Mouse (Mus musculus) v-Abl transformed pro-B cells (cell line): ENCODE results near the gene Arid1a.
"Not testable (repeated sequence)": the region's sequence is repeated elsewhere in the genome, so short reads cannot be mapped to it uniquely, and the experiment has no call there.

Source experiments
- in situ Hi-C, 2 experiments: fragments of 400-800 bp; cut with MboI; formaldehyde crosslinking; loops; one replicate each; pipeline ENCODE4 v1.15.1; 2025; ENCODE audit not compliant: unreplicated experiment in 2 of 2

Gene Arid1a

DNA sequence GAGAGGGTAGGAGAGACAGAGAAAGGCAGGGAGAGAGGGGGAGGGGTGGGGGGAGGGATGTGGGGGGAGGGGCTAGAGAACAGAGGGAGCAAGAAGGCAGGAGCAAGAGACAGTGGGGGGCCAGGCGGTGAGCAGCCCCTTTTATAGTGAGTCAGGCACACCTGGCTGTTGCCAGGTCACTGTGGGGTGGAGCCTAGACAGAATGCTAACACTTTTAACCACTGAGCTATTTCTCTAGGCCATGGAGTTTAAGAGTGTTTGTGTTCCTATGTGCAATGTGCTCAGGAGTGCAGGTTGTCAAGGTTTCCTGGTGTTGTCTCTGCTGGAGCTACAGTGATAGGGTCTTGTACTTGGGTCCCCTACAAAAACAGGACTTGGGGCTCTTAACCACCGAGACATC is 97.8 kb downstream of the Arid1a start:
- in situ Hi-C loops = no loop called here

DNA sequence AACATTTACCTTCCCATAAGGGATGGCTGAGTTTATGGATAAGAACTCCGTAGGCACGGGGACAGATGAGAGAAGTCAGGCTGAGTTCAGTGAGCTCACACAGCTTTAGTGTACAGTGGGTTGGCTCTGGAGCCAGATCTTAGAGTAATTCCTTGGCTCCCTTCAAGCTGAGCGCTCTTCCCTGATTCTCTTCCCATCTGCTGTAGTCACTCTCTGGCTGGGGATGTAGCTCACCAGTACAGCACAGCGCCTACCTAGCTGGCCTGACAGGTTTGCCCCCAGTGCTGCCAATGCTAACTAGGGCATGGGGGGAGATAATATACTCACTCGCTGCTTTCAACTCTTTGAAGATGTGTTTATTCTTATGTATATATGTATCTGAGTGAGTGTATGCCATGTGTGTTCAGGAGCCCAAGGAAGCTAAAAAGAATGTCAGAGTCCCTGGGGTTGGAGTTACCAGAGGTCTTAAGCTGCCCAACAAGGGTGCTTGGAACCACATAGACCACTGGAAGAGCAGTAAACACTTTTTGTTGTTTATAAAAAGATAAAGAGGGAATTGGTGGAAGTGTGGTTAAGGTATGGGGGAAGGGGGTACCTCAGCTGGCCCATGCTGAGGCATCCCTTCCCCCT is 98.6 kb downstream of the Arid1a start:
- in situ Hi-C loops = no loop called here

DNA sequence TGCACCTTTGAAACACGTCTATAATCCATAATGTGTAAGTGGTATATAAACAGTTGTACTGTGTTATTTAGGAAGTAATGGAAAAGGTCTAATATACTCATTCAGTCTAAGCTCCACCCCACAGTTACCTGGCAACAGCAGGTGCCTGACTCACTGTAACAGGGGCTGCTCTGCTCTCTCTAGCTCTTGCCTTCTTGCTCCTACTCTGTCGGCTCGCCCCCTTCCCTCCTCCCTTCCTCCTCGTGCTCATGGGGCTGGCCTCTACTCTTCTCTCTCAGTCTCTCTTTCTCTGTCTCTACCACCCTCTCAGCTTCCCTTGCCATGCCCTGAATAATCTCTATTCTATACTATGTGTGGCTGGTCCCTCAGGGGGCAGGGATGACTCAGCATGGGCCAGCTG is 99.6 kb downstream of the Arid1a start:
- in situ Hi-C loops = no loop called here

DNA sequence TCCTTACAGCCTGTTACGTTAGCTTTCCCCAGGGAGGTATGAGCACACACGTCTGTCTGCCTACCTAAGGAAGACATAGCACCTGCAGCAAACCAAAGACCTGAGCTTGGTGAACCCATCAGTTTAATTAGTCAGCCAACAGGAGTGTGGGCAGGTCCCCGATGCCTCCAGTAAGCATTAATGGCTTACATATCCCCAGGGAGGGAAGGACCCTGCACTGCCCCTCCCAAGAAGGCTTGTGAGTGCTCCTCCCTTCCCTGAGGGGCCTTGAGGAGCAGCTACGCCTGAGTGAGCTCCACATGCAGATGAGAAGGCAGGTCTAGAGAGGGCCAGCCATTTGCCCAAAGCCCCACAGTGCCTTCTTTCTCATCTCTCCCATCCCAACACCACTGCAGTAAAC is 100.3 kb downstream of the Arid1a start:
- in situ Hi-C loops = no loop called here

DNA sequence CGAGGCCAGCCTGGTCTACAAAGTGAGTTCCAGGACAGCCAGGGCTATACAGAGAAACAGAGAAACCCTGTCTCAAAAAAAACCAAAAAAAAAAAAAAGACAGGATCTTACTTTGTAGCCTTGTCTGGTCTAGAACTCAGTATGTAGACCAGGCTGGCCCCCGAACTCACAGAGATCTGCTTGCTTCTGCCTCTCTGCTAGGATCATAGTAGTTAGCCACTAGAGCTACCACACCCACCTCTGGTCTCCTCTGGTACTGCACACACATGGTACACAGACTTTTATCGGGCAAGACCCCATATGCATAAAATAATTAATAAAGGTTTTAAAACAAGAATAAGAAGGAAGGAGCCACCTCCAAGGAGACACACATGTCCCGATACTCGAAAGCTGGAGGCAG is 102.5 kb downstream of the Arid1a start:
- in situ Hi-C loops = not testable (repeated sequence)

DNA sequence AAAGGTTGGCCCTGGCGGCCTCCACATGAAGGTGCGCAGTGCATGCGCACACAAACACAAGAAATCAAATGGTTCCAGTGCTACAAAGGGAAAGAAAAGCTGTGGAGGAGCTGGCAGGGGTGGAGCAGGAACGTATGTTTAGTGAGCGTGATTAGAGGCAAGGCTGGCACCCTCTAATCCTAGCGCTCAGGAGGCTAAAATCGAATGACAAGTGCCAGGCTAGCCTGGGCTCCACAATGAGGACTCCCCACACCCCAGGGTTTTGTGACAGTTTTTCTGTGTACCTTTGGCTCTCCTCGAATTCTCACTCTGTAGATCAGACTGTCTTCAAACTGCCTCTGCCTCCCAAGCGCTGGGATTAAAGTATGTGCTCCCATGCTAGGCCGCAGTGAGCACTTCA is 103.8 kb downstream of the Arid1a start:
- in situ Hi-C loops = no loop called here

DNA sequence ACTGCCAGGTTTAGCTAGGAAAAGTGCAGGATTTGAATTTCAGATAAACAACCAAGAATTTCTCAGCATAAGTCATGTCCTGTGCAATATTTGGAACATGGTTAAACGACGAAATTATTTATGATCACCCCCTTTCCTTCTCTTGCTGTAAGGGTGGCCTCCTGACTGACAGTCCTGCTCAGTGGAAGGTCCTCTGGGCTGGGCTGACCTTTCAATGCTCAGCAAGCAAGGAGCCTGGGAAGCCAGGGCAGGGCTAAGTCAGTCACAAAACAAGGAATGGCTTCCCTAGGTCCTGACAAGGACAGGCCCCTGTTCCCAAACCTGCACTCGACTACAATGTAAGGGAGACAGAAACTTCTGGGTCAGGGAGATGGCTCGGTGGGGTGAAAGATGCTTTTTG is 104.6 kb downstream of the Arid1a start:
- in situ Hi-C loops = no loop called here

DNA sequence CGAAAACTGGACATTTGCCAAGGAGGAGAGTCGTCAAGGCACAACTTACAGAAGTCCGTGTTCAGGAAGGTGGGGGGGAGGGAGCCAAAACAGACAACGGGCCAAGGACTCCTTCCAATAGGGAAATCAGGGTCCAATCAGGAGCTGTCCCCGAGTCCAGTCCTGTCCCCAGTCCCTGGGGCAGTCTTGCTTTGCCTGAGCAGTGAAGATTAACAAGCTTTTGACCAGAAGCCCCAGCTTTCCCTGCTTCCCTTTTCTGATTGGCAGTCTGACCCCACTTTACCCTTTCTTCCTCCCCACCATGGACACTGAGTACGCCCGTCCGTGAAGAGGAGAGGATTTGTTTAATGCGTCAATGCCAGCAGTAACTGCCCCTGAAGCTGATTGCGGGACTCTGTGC is 105.1 kb downstream of the Arid1a start:
- in situ Hi-C loops = no loop called here

DNA sequence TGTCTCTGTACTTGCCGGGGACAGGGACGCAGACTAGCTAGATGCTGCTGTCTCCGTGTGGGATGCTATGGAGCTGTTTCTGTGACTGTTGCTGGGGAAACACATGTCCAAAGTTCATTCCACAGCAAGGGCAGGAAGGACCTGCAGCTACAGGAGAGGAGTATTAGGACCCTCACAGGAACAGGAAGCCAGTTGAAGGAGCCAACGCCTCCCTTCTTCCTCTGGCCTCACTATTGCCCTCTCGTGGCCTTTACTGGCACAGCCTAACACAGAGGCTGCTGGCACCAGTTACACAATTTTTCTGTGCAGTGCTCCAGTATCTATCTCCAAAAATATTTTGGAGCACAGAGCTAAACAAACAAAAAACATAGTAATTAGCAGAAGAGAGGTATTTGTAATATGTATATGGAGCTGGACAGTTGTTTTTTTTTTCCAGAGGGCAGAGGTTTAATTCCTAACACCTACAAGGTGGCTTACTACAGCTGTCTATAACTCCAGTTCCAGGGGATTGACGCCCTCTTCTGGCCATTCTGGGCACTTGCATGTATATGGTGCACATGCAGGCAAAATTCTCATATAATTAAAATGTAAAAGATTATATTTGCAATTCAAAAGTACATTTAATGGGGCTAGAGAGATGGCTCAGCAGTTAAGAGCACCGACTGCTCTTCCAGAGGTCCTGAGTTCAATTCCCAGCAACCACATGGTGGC is 106.4 kb downstream of the Arid1a start, which contains the start of gene Zdhhc18:
Gene Zdhhc18, minus strand, starts transcription at position 166 of the 711 bp plus-strand sequence.
- in situ Hi-C loops = loop anchor here in 1 of 2 experiments (5.0 kb wide), 1 partner anchor 43 kb away; no protein-coding TSS in a partner anchor

DNA sequence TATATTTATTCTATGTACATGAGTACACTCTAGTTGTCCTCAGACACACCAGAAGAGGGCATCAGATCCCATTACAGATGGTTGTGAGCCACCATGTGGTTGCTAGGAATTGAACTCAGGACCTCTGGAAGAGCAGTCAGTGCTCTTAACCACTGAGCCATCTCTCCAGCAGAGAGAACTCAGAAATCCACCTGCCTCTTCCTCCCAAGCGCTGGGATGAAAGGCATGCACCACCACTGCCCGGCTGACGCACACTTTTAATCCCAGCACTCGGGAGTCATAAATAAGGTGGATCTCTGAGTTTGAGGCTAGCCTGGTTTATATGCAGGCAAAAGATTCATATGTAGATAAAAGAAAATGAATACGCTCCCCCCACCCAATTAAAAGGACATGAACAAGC is 107.1 kb downstream of the Arid1a start:
- in situ Hi-C loops = loop anchor here in 1 of 2 experiments (5.0 kb wide), 1 partner anchor 42 kb away; no protein-coding TSS in a partner anchor

DNA sequence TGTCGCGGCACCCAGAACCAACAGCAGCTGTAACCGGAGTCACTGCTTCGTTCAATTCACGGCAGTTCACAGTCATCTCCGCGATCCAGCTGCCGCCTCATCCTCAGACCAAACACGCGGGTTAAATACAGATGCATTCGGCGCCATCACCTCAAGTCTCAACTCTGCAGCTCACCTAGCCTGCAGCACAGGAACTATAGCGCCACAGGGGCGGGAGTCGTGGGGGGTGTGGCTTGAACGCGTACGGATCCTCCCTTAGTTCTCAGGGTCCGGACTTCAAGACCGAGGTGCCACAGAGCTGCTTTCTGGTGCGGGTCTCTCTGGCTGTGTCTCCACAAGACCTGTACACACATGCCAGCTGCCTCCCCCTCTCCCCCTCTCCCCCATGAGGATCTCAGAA is 110.9 kb downstream of the Arid1a start:
- in situ Hi-C loops = loop anchor here in 1 of 2 experiments (5.0 kb wide), 1 partner anchor 38 kb away; no protein-coding TSS in a partner anchor

DNA sequence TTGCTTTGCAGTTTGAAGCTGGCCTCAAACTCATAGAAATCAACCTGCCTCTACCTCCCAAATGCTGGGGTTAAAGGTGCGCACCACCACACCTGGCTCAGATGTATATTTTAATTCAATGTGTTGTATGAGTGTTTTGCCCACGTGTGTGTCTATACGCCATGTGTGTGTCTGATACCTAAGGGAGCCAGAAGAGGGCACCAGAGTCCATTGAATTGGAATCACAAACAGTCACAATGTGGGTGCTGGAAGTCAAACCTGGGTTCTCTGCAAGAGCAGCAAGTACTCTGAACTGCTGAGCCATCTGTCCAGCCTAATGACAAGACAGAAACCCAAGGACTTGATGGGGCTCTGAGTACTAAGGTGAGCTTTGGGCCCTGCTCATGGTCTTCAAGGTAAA is 111.4 kb downstream of the Arid1a start:
- in situ Hi-C loops = loop anchor here in 1 of 2 experiments (5.0 kb wide), 1 partner anchor 38 kb away; no protein-coding TSS in a partner anchor

DNA sequence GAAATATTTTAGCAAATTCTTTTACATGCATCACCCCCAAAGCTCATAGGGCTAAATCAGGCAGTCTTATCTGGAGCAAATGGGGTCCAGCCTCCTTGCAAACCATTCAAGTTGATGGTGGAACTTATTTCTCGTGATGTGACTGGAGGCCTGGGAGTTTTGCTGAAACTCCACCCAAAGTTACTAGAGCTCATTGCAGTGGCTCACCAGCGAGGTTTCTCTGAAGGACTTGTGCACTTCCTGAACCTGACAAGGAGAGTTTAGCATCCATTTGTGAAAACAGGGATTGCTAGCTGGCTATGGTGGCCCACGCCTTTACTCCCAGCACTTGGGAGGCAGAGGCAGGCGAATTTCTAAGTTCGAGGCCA is 122.5 kb downstream of the Arid1a start:
- in situ Hi-C loops = no loop called here

DNA sequence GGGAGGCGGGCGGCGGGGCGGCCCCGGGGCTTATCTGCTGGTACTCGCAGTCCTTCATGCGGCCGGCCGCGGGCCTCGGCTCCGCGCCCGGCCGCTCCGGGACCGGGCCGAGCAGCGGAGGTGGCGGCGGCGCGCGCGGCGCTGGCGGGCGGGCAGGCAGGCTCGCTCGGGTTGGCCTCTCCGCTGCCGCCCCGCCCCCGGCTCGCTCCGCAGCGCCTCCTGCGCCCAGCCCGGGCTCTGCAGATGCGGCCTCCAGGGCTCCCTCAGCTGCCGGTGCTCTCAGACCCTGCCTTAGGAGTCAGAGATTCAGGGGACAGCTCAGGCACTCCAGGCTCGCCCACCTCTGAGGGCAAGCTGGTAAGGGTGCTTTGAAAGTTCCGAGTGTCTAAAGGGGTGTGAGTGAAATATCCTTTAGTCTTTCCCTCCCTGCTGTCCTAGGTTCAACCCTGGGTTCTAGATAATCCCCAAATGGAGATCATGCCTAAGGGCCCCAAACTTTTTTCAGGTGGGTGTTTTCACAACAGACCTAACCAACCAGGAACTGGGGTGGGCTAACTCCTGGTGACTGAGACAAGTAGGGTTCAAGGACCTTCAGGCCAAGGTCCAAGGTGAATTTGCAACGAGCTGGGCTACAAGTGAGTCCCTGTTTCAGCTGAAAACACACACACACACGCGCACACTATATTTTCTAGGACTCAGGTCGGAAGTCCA is 123.1 kb downstream of the Arid1a start:
- in situ Hi-C loops = no loop called here

DNA sequence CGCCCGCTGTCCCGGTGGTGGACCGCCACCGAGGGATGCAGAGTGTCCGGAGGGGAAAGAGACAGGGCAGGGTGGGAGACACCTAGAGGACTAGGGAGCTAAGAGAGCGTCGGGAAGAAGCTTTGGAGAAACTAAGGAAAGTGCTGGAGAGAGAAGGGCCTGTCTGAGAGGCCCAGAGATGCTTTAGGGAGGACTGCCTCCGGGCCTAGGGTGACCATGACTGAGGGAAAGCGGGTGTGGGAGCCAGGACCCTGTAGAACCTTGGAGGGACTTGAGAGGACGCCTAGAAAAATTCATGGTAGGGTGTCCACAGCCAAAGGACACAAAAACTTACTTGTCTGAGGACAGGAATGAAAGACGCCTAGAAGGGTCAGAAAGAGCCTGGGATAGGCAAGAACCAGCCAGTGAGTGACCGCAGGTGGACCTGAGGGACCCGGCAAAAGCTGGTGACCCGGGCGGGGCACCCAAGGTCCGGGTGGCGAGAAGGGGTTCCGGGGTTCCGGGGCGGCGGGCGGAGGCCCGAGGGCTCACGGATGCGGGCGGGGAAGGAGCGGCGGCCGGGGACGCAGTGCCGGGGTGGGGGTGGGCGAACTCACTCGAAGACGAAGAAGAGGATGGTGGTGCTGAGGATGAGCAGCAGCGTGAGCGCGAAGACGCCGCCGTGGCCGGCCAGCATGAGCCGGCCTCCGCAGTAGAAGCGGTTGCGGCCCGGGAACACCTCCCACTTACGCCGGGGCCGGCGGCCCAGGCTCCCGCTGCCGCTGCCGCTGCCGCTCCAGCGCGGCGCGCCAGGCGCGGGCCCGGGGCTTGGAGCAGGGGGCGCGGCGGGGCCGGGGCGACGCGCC is 123.9 kb downstream of the Arid1a start:
- in situ Hi-C loops = no loop called here

DNA sequence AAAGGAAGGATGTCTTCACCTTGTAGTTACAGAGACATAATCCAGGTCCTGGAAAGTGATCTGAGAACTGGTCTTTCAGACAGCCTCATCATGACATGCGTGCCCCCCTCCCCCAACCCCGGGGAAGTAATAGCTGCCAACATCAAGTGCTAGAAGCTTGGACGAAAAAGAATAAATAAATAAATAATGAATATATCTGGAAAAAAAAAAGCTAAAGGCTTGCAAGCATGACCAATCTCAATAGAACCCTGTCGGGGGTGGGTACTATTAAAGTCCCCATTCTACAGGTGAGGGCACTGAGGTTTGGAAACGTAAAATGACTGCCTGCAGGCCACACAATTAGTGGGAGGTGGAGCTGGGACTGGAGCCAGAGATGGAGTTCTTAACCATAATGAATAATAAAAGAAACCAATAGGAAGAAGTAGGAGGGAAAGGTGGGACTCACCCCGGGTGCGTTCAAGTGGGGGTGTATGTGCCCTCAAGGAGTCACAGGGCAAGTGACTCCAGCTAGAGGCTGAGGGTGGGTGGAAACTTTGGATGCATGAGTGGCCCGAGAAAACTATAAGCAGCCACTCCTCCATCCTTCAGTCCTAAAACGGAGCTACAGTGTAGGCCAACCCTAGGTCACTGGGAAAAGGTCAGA is 124.7 kb downstream of the Arid1a start:
- in situ Hi-C loops = no loop called here

DNA sequence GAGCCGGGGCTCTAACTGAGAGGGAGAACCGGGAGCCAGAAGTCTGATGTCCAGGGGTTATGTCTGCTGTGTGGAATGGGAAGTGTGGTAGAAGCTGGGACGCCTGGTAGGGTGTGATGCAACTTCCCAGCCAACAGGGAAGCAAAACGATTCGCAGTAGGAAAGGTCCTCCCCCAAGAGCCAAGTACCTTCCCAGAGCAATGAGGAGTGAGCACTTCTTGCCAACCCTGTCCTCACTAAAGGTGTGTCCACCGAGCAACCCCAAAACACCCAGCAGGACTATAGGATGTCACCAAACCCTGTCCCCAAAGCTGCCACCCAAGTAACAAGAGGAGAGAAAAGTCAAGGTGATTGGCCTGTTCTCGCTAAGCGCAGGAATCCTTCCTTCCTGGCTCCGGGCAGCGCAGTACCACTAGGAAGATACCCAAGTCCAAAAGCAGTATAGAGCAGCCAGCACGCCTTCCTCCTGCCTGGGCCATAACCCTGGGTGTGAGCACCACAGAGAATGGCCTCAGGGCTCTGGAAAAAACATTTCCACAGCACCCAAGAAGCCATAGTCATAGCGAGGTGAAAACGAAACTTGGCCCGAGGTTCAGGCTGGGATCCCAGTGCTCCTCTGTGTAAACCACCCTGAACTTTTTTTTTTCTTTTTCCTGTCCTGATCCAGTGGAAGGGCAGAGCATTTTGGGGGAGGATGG is 125.3 kb downstream of the Arid1a start:
- in situ Hi-C loops = no loop called here

DNA sequence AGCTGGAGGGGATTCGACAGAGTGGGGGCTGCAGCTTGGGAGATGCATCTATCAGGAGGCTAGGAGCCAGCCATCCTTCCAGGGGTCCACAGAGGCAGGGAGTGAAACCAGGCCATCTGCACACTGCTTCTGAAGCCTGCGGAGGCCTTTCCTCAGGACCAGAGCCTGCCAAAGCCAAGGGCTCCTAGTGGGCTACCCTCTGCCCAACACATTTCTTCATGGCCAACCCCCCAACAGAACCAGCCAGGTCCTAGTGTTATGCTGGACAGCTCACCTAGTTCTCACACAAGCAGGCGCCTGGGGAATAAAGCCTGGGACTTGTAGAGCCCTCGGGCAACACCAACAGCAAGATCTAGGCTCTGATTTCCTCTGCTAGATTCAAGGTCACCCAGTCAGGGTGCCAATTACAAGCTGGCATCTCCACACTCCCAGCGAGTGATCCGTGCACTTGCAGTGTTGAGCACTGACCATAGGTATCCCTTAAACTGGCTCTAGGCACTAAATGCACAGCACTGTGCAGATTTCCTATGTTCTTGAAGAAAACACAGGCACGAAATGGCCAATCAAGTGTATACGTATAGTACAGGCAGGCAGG is 126.1 kb downstream of the Arid1a start:
- in situ Hi-C loops = no loop called here

DNA sequence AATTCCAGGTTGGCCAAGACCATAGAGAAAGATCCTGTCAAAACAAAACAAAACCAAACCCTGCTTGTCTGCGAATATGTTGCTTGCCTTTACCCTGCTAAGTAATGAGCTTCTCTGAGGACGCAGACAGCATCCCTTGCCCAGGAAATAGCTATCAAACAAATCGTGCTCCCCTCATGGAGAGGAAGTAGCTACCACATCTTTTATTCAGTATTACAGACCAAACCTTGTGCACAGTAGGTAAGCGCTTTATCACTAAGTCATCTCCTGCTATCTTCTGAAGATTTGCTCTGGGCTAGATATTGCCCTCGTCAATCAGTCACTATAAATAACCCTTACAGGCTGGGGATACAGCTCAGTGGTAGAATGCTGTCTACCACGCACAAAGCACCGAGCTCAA is 127.4 kb downstream of the Arid1a start:
- in situ Hi-C loops = no loop called here
